Mouse (Mus musculus): Measurements from ENCODE around the gene Pms2. TPM values are rescaled to one million over a fixed set of nuclear protein-coding genes. Genes with fewer than 3 reads are reported as not detected.
A peak's percentile ranks its signal among the peaks of the same experiment; 100 is the strongest.

Gene Pms2
- polyA plus RNA-seq (2015; fragmentation: Nextera tagmentation; extraction: Ambion mirVana): 29.8 and 30.9 TPM in 2 replicates

- WGBS: under 1% methylated on average over 70 of the region's 70 CpGs
Observed at GRCm38 (mm10) chr5:143909417-143910400, at the start of gene Pms2, which contains the start of gene Aimp2. Gene Pms2 (plus strand): TSS chr5:143909964. Gene Aimp2 (minus strand): TSS chr5:143909847.

GRCm38 (mm10) chr5:143871547-143872169 is 38.1 kb upstream of the Pms2 start:
- no peak for ATAC-seq (ENCODE audit: low FRiP score)
- Histone ChIP-seq H3K4me1 (no peaks in the 10 kb centered on the region), H3K9ac (replicated peaks) (no peak overlapping the region), H3K4me3 (replicated peaks) (no peak overlapping the region), H3K4me2 (no peak overlapping the region), H3K27ac (replicated peaks) (no peak overlapping the region), H3K9me3 (replicated peaks) (no peaks in the 10 kb centered on the region), H3K27me3 (replicated peaks) (no peaks in the 10 kb centered on the region), H3K36me3 (peaks cover 43% of the 10 kb centered on the region)
- 89% methylated on average over 11 of the region's 11 CpGs for WGBS

More at GRCm38 (mm10) chr5:143909417-143910400, at the start of gene Pms2, which contains the start of gene Aimp2:
- Histone ChIP-seq H3K9me3 (replicated peaks) (no peaks in the 10 kb centered on the region), H3K27ac (replicated peaks) (peak within 1 kb of the TSS; percentile 90), H3K27me3 (replicated peaks) (no peaks in the 10 kb centered on the region), H3K4me2 (peak within 1 kb of the TSS; percentile 78), H3K9ac (replicated peaks) (peak within 1 kb of the TSS; percentile 61), H3K4me1 (peaks cover 30% of the 10 kb centered on the region), H3K36me3 (peaks cover 22% of the 10 kb centered on the region), H3K4me3 (replicated peaks) (peak within 1 kb of the TSS; percentile 89)
- ATAC-seq (ENCODE audit: low FRiP score): peak; percentile 100

- WGBS: 65% methylated on average over 4 of the region's 4 CpGs
- peaks cover 69% of the 10 kb centered on the region for H3K36me3 ChIP-seq
- H3K4me1 ChIP-seq: no peaks in the 10 kb centered on the region
- H3K4me3 ChIP-seq (replicated peaks): no peak overlapping the region
- H3K4me2 ChIP-seq: no peak overlapping the region
- H3K27ac ChIP-seq (replicated peaks): no peak overlapping the region
- ATAC-seq (ENCODE audit: low FRiP score): no peak
- H3K27me3 ChIP-seq (replicated peaks): no peaks in the 10 kb centered on the region
- H3K9ac ChIP-seq (replicated peaks): no peak overlapping the region
- no peaks in the 10 kb centered on the region for H3K9me3 ChIP-seq (replicated peaks)
Observed at GRCm38 (mm10) chr5:143874571-143874970, 35.2 kb upstream of the Pms2 start.

GRCm38 (mm10) chr5:143885274-143885673 is 24.5 kb upstream of the Pms2 start:
- Histone ChIP-seq H3K9me3 (replicated peaks) (no peaks in the 10 kb centered on the region), H3K4me1 (no peaks in the 10 kb centered on the region), H3K27me3 (replicated peaks) (no peaks in the 10 kb centered on the region), H3K9ac (replicated peaks) (no peak overlapping the region), H3K27ac (replicated peaks) (no peak overlapping the region), H3K4me2 (no peak overlapping the region), H3K4me3 (replicated peaks) (no peak overlapping the region), H3K36me3 (peaks cover 91% of the 10 kb centered on the region)
- no peak for ATAC-seq (ENCODE audit: low FRiP score)
- over 99% methylated on average over 3 of the region's 3 CpGs for whole genome bisulfite sequencing

GRCm38 (mm10) chr5:143890741-143891140 is 19.0 kb upstream of the Pms2 start:
- Histone ChIP-seq H3K27ac (replicated peaks) (no peak overlapping the region), H3K36me3 (peaks cover 74% of the 10 kb centered on the region), H3K4me3 (replicated peaks) (no peak overlapping the region), H3K9me3 (replicated peaks) (no peaks in the 10 kb centered on the region), H3K4me2 (no peak overlapping the region), H3K9ac (replicated peaks) (no peak overlapping the region), H3K4me1 (no peaks in the 10 kb centered on the region), H3K27me3 (replicated peaks) (no peaks in the 10 kb centered on the region)
- ATAC-seq (ENCODE audit: low FRiP score): no peak
- WGBS: 93% methylated on average over 6 of the region's 6 CpGs

GRCm38 (mm10) chr5:143892255-143892886 is 17.4 kb upstream of the Pms2 start:
- Histone ChIP-seq H3K27me3 (replicated peaks) (no peaks in the 10 kb centered on the region), H3K9ac (replicated peaks) (no peak overlapping the region), H3K4me1 (no peaks in the 10 kb centered on the region), H3K9me3 (replicated peaks) (no peaks in the 10 kb centered on the region), H3K4me3 (replicated peaks) (no peak overlapping the region), H3K4me2 (no peak overlapping the region), H3K27ac (replicated peaks) (no peak overlapping the region), H3K36me3 (peaks cover 65% of the 10 kb centered on the region)
- ATAC-seq (ENCODE audit: low FRiP score): no peak
- WGBS: 83% methylated on average over 9 of the region's 9 CpGs

GRCm38 (mm10) chr5:143893396-143893795 is 16.4 kb upstream of the Pms2 start:
- Histone ChIP-seq H3K9ac (replicated peaks) (no peak overlapping the region), H3K27me3 (replicated peaks) (no peaks in the 10 kb centered on the region), H3K27ac (replicated peaks) (no peak overlapping the region), H3K9me3 (replicated peaks) (no peaks in the 10 kb centered on the region), H3K4me3 (replicated peaks) (no peak overlapping the region), H3K36me3 (peaks cover 69% of the 10 kb centered on the region), H3K4me2 (no peak overlapping the region), H3K4me1 (no peaks in the 10 kb centered on the region)
- no peak for ATAC-seq (ENCODE audit: low FRiP score)
- 65% methylated on average over 5 of the region's 5 CpGs for WGBS

- Histone ChIP-seq H3K4me3 (replicated peaks) (no peak within 1 kb of the TSS), H3K27me3 (replicated peaks) (no peaks in the 10 kb centered on the region), H3K36me3 (peaks cover 72% of the 10 kb centered on the region), H3K9me3 (replicated peaks) (no peaks in the 10 kb centered on the region), H3K4me2 (no peak within 1 kb of the TSS), H3K4me1 (no peaks in the 10 kb centered on the region), H3K27ac (replicated peaks) (no peak within 1 kb of the TSS), H3K9ac (replicated peaks) (no peak within 1 kb of the TSS)
- ATAC-seq (ENCODE audit: low FRiP score): no peak
- 86% methylated on average over 14 of the region's 14 CpGs for WGBS
Observed at GRCm38 (mm10) chr5:143897635-143898330, 12.0 kb upstream of the Pms2 start, which contains the start of gene Ankrd61. Gene Ankrd61 (minus strand): TSS chr5:143897685.

GRCm38 (mm10) chr5:143902111-143902510 is 7.7 kb upstream of the Pms2 start:
- no peak overlapping the region for H3K4me2 ChIP-seq
- H3K9ac ChIP-seq (replicated peaks): no peak overlapping the region
- H3K9me3 ChIP-seq (replicated peaks): no peaks in the 10 kb centered on the region
- 75% methylated on average over 3 of the region's 3 CpGs for WGBS
- peaks cover 85% of the 10 kb centered on the region for H3K36me3 ChIP-seq
- H3K4me1 ChIP-seq: no peaks in the 10 kb centered on the region
- H3K27ac ChIP-seq (replicated peaks): no peak overlapping the region
- H3K4me3 ChIP-seq (replicated peaks): no peak overlapping the region
- no peak for ATAC-seq (ENCODE audit: low FRiP score)
- no peaks in the 10 kb centered on the region for H3K27me3 ChIP-seq (replicated peaks)

- Histone ChIP-seq H3K27ac (replicated peaks) (no peak overlapping the region), H3K4me1 (peaks cover 16% of the 10 kb centered on the region), H3K9ac (replicated peaks) (no peak overlapping the region), H3K36me3 (peaks cover 68% of the 10 kb centered on the region), H3K4me2 (no peak overlapping the region), H3K4me3 (replicated peaks) (no peak overlapping the region), H3K9me3 (replicated peaks) (no peaks in the 10 kb centered on the region), H3K27me3 (replicated peaks) (no peaks in the 10 kb centered on the region)
- WGBS: 93% methylated on average over 4 of the region's 4 CpGs
- no peak for ATAC-seq (ENCODE audit: low FRiP score)
Observed at GRCm38 (mm10) chr5:143903813-143904212, 6.0 kb upstream of the Pms2 start.

- Histone ChIP-seq H3K4me3 (replicated peaks) (no peak overlapping the region), H3K27ac (replicated peaks) (no peak overlapping the region), H3K4me1 (peaks cover 30% of the 10 kb centered on the region), H3K9ac (replicated peaks) (no peak overlapping the region), H3K27me3 (replicated peaks) (no peaks in the 10 kb centered on the region), H3K36me3 (peaks cover 44% of the 10 kb centered on the region), H3K9me3 (replicated peaks) (no peaks in the 10 kb centered on the region), H3K4me2 (no peak overlapping the region)
- WGBS: 93% methylated on average over 8 of the region's 8 CpGs
- no peak for ATAC-seq (ENCODE audit: low FRiP score)
Observed at GRCm38 (mm10) chr5:143906429-143906828, 3.3 kb upstream of the Pms2 start.
